Mouse (Mus musculus) left cerebral cortex, adult 8-10 months (tissue): ENCODE results near the gene Mettl27. TPM values are rescaled to one million over a fixed set of nuclear protein-coding genes. Genes with fewer than 3 reads are reported as not detected.
"Not testable (repeated sequence)": the region's sequence is repeated elsewhere in the genome, so short reads cannot be mapped to it uniquely, and the experiment has no call there.

Experiments used
- DNase-seq, 2 experiments: peaks; one replicate each; pipeline ENCODE4 v3.0.0; 2022; ENCODE audit warnings: low spot score in 2 of 2
- total RNA-seq, 4 experiments: library from RNA; stranded (reverse); gene quantifications; 2 replicates each; pipeline ENCODE4 v1.2.4; 2022

Mettl27 gene
- total RNA-seq, 4 experiments from 2014 or later, result 9.7 to 11.5 (median 11.1) TPM

DNA sequence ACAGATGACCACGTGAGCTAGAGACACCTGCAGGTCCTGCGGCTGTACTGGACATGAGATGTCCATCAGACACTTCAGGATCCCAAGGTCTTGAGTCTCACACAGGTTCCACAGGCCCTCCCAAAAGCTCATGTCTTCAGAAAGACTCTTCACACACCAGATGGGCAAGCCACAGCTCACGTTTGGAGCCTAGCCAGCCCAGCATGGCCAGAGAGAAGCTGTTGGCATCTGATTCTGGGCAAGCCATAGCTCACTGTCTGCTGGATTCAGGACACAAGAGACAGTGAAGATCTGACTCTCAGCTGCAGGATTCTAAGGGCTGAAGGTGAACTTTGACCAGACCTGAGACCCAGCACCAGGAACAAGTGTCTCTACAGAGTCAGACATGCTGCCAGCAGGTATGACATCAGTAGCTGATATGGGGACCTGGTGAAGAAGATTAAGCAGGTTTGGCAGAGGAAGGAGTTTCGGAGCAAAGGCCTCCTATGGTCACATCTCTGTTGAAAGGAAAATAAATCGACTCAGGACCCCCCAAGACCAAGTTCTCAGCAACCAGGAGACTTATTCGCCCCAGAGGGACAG, 12.0 kb upstream of the Mettl27 start:
- no peak for DNase-seq

DNA sequence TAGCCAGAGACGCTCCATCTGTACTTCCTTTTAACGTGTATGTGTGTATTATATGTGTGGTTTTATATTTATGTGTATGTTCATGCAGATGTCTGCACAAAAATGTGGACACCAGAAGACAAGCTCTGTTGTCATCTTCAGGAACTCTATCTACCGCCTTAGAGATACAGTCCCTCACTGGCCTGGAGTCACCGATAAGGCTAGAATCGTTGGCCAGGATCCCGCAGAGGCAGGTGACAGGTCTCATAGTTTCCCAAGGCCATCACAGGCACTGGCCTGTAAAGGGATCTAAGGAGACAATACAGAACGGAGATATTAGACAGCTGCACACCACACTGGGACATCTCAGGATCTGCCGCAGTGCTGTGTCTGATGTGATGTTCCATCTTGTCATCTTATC, 11.1 kb upstream of the Mettl27 start:
- no peak for DNase-seq

DNA sequence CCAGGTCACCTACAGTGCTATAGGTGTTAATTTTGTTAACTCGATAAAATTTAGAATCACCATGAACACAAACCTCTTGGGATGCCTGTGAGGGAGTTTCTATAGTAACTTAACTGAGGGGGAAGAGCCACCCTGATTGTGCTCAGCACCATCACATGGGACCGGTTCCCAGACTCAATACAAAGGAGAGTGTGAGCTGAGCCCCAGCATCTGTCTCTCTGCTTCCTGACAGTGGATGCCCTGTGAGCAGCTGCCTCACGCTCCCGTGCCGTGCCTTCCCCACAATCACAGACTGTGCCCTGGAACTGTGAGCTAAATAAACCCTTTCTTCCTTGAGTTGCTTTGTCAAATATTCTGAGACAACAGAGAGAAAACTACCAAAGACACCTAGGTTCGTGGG, 9.0 kb upstream of the Mettl27 start:
- no peak for DNase-seq

DNA sequence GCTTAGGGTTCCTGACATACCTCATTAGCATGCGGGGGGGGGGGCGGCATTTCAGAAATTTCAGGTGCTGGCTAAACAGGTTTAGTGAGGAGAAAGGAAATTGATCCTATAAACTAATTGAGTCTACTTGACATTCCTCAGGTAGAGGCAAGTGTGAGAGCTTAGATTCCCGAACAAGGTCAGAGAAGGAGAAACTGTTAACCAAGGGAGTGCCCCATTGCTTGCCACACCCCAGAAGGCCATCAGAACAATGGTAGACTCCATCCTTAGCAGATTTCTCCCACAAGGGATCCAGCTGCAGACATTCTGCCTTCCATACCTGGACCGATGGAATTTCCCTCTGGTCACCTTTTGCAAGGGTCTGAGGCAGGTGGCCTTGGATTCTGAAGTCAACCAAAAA, 5.4 kb upstream of the Mettl27 start:
- no peak for DNase-seq

DNA sequence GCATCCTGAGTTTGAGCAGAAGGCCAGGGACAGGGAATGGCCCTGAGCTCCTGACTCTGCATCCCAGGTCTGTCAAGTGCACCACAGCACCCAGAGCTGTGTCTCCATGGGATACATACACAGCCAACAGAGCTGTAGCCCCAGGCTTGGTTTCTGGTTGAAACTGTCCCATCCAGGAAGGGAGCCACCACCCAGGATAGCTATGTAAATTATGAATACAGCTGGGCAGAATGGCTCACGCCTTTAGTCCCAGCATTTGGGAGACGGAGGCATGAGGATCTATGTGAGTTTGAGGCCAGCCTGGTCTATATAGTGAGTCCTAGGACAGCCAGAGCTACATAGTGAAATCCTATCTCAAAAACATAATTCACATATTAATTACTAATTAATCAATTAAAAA, 2.2 kb upstream of the Mettl27 start:
- DNase-seq, result no peak

DNA sequence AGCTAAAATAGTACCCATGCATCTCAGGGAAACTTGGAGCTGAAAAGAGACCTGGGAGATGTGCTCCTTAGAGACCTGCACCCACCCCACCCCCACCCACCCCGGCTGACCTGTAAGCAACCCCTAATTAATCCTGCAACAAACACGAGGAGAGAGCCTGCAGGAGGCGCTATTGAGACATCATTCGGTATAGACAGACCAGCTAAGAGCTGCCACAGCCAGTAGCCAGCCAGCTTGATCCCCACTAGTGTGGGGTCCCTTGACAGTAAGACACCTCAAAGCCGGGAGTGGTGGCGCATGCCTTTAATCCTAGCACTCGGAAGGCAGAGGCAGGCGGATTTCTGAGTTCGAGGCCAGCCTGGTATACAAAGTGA, 722 bp downstream of the Mettl27 start:
- no peak for DNase-seq

DNA sequence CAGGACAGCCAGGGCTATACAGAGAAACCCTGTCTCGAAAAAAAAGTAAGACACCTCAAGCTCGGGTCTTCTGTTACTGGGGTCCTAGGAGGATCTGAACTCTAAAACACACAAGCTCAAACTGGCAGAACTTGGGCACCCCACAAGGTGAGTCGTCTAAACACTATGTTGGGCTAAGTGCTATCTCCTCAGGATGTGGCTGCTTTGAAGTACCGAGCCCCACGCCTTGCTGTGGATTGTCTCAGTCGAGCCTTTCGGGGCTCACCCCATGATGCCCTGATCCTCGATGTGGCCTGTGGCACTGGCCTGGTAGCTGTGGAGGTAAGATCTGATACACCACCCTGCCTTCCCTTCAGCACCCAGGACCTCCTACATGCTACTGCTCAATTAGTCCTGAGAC, 1.1 kb downstream of the Mettl27 start:
- no peak for DNase-seq

DNA sequence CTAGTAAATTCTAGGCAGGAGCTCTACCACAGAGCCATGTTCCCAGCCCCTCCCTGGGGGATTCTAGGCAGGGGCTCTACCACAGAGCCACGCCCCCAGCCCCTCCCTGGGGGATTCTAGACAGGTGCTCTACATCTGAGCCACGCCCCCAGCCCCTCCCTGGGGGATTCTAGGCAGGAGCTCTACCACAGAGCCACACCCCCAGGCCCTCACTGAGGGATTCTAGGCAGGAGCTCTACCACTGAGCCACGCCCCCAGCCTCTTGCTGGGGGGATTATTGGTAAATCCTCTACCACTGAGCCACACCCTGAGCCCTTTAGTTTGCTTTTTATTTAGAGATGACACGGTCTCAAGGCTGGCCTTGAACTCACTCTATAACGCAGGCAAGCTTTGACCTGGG, 1.5 kb downstream of the Mettl27 start:
- not testable (repeated sequence) for DNase-seq

DNA sequence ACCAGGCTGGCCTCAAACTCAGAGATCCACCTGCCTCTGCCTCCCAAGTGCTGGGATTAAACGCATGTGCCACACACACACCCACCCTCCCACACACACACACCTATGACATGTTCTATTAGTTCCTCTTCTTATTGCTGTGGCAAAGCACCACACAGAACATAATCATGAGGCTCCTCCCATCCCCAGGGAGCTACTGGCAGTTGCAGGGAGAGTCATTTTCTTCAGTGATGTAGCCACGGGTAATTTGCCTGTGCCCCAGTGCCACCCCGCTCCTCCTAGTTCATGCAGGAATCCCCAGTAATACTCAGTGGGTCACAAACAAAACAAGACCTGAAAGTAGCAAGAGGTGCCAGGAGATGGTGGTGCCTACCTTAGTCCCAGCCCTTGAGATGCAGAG, 2.5 kb downstream of the Mettl27 start:
- no peak for DNase-seq

DNA sequence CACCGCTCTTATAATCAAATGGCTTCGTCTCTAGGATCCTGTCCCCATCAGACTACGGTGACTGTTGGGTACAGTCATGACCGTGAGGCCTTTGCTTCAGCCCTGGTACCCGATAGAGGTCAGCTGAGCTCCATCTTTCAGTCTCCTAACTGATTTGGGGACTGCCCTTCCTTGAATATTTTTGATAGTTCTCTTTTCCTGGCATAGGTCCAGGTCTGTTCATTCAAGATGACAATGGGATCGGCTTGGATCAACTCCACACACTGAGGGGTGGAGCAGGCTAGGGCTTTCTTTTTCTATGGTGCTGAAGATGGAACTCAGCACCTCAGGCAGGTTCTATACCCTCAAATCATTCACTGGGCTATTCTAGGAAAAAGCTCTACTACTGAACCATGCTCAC, 3.9 kb downstream of the Mettl27 start:
- no peak for DNase-seq

DNA sequence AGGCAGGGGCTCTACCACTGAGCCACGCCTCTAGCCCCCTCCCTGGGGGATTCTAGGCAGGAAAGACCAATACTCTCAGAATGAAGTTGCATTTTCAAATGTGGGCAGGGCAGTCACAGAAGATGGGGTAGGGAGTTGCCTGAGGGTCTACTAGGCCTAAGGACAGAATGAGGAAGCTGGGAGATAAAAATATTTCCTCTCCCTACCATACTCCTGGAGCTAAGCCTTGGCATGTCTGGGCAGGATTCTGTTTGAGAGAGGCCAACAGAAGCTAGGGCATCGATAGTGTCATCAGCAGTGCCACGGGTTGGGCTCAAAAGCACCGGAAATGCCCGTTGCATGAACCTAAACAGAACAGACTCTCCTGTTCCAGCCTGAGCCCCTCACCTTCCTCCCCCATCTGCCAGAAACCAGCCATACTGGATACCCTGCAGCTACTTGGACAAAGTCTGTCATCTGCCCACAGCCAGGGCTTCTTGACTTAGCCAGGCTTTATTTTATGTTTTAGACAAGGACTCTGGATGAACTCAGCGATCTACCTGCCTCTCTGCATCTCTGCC, 4.5 kb downstream of the Mettl27 start:
- DNase-seq, result no peak

DNA sequence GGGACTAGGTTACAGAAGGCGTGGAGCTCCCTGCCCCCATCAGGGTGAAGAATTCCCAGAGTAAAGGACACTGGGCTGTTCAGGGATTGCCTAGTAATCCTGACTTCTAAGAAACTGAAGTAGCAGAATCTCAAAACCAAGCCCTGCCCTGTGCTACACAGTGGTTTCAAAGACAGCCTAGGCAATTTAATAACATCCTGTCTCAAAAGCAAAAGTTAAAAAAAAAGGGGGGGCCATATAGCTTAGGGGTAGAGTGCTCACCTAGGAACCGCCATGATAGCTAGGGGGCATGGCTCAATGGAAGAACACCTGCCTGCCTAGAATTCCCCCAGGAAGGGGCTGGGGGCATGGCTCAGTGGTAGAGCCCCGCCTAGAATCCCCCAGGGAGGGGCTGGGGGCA, 6.9 kb downstream of the Mettl27 start:
- DNase-seq, result no peak

DNA sequence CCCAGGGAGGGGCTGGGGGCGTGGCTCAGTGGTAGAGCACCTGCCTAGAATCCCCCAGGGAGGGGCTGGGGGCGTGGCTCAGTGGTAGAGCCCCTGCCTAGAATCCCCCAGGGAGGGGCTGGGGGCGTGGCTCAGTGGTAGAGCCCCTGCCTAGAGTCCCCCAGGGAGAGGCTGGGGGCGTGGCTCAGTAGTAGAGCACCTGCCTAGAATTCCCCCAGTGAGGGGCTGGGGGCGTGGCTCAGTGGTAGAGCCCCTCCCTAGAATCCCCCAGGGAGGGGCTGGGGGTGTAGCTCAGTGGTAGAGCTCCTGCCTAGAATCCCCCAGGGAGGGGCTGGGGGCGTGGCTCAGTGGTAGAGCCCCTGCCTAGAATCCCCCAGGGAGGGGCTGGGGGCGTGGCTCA, 7.4 kb downstream of the Mettl27 start:
- not testable (repeated sequence) for DNase-seq

DNA sequence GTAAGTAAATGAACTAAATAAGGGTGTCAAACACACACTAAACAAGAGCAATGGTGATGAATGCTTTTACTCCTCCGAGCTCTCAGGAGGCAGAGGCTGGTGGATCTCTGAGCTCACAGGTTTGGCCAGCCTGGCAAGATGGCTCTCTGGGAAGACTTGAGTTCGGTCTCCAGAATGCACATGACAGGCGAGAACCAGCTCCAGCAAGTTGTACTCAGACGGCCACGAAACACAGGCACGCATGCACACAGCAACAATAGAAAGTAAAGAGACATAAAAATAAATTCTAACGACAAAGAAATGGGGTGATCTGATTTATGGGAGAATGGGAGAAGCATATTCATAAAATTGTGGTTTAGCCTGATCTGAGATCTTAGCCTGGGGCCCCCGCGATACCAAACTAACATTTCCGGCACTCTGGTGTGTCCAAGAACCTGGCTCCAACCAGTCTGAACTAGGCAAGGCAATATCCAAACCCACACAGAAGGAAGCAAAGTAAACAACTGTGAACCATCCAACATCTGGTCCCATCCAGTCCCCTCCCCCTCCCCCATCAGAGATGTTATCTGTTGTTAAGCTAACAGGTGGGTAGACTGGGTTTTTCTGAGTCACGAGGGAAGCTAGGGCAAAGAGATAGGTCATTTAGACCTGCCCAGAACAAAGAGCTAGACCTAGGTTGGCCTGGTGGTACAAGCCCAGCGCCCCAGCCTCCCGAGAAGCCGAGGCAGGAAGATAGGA, 9.5 kb downstream of the Mettl27 start:
- no peak for DNase-seq

DNA sequence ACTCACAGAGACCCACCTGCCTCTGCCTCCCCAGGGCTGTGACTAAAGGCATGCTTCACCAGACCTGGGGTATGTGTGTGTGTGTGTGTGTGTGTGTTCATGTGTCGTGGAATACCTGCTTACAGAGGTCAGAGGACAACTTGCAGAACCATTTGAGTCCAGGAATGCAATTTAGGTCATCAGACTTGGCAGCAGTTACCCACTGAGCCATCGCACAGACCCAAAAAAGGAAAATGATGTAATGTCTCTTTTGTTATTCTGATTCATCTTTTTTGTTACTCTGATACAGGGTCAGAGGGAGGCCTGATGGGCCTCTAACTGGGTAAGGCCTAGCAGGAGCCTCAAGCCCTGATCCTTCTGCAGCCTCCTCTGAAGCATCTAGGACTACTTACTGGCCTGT, 10.6 kb downstream of the Mettl27 start:
- no peak for DNase-seq

DNA sequence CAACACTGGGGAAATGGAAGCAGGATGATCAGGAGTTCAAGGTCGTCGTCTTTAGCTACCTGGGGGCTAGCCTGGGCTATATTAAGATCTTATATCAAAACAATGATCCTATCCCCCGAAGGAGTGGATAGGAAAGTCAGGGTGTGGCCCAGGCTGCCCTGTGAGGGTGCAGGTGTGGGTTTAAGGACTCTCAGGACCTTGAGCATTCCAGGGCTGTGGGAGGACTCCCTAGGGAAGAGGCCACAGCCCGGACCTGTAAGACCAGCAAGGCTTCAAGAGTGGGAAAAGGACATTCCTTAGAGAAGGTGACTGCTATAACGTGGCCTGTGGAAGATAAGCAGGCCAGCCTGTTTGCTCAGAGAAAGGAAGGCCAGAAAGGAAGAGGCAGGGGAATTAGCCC, 12.0 kb downstream of the Mettl27 start:
- no peak for DNase-seq

DNA sequence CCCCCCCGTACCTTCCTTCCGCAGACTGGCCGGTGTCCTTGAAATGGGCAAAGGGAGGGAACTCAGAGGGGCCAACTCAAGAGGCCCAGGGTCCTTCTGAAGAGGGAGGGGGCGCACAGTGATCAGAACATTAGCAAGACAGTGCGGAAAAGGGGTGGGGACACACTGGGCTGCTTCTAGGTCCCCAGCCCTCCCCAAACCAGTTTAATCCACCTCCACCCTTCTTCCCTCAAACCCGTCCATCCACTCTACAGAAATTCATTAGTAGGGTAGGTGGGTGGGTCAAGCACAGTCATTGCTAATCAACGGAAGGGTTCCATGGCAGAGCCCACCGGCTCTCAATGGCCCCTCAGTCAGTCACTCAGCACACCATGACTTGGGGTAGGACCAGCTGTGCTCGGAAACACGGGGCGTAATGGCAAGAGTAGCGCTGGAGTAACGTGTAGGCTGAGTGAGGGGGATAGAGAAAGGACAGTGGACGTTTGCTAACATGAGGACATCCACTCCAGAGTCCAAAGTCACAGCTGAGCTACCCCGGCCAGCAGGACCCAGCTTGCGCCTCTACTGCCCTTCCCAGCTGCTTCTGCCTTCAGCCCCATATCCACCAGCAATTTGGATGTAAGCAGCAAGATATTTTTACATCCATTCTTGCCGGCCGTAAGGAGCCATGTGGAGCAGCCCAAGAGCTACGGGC, 13.2 kb downstream of the Mettl27 start:
- no peak for DNase-seq

DNA sequence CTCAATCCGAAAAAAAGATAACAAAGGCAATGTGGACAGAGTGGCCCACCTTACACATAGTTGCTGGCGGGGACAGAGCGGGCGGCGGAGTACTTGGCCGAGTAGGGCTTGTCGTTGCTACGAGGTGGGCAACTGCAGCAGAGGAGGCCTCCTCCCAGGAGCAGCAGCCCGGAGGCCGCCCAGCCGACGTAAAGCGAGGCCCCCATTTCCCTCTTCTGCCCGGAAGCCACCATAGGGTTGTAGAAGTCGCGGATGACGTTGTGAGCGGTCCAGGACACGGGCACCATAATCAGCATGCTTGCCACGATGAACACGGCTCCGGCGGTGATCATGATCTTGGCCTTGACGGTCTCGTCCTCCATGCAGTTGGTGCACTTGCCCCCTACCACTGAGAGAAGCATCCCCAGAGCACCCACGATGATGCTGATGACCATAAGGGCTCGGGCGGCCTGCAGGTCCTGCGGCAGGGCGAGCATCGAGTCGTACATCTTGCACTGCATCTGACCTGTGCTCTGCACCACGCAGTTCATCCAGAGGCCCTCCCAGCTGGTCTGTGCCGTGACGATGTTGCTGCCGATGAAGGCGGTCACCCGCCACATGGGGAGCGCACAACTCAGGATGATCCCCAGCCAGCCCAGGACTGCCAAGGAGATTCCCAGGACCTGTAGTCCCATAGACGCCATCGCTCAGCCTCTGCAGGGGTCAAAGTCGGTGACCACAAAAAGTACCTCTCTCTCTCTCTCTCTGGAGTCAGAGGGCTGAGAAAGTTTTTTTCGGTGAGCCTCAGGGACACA, 14.1 kb downstream of the Mettl27 start:
- DNase-seq, result no peak

DNA sequence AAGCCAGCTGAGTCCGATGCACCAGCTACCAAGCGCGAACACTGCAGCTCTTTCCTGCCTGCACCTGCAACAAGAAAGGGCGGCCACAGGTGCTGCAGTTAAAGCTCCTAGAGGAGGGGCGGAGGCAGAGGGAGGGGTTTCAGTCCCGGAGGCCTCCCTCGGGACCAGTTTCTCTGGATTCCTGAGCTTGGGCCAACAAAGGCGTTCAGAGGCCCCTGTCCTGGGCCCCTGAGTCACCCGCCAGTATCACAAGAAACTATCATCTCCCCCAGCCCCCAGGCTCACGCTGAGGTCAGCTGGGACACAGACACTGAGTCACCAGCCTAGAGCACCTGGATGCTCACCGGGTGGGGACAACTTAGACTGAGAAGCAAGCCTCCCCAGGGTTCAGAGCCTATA, 14.7 kb downstream of the Mettl27 start, which contains the start of gene Cldn4:
Gene Cldn4, minus strand, starts transcription at position 78 of the 399 bp plus-strand sequence.
- DNase-seq, result no peak

DNA sequence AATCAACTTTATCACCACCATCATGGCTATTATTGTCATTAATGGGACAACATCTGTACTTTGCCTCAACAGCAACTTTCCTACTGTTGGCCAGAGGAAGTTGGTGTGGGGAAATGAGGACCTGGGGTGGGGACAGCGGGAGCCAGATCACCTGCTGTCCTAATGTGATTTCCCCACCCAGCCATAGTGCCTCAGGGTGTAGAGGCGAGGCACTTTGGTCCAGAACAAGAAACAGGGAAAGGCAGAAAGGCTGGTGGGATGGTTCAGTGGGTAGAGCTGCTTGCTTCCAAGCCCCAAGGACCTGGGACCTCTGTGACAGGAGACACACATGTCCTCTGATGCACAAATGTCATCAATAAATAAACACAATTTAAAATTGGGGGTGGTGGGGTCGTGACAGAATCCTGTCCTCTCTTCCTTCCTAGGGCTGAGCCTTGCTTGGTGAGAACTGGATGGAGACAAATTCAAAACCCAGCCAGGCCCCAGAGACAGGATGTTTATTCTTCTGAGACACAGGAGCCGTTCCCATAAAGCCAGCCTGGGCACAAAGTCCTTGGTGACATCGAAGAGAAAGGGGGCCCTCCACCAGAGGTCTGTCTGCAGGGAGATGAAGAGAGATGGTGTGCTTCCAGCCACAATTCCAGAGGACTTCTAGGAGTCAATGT, 15.4 kb downstream of the Mettl27 start:
- DNase-seq, result no peak

DNA sequence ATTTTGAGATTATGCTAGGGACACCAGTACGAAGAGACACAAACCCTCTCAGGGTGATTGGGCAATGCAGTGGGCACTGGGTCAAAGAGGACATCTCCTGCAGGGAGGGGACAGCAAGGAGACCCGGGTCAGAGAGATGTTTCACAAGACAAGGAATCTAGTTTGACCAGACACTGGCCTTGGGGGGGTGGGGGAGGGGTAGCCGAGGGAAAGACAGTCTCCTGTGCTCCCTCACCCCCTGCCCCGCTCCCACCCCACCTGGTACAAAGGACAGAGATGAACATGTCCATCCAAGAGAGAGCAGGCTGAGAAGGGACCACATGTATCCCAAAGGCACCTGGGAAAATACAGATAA, 15.9 kb downstream of the Mettl27 start:
- no peak for DNase-seq
